Mouse (Mus musculus) adrenal gland (tissue): Measurements from ENCODE around the gene Capn9.

ENCODE experiments used
- intact Hi-C: fragments of 180-260 bp; cut with DNase I; formaldehyde crosslinking; loops from one replicate; pipeline ENCODE4 v1.15.1; 2025

Capn9 gene

DNA sequence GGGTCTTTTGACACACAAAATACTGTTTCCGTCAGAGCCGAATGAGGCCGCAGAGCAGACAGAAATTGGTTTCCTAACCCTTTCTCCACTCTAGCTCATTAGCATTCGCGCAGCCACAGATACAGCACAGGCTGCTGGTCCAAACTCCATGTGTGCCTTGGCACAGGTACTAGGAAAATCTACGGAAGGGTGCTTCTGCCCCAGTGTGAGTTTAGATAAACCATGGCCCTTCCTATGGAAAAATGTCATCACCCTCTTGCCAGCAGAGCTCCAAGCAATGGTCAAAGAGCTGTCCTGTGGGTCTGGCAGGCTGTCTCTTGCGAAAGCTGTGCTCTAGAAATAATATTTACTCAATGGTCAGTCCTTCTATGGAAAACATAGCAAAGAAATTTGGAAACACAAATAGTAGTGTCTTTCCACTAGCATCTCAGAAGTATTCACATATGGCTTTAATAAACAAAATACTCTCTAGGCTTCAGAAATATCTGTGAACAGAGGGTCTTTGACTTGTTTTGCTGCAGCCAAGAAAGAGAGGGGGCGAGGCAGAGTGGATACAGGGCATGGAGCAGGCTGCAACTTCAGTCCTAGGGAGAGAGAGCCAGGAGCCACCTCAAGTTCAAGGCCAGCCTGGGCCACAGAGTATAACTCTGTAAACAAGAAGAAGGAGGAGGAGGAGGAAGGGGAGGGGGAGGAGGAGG is 4.0 kb upstream of the Capn9 start:
- intact Hi-C loops, result loop anchor here (5.0 kb wide), 1 partner anchor 55 kb away; no protein-coding TSS in a partner anchor

DNA sequence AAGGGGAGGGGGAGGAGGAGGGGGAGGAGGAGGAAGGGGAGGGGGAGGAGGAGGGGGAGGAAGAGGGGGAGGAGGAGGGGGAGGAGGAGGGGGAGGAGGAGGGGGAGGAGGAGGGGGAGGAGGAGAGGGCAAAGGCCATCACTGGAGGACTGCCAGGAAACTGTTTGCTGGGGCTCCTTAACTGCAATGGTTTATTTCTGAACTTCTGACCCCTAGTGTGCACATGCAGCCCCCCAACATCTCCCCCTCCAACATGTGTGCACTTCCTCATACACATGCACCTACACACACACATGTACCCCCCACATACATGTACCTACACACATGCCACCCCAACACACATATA is 3.5 kb upstream of the Capn9 start:
- intact Hi-C loops, result loop anchor here (5.0 kb wide), 1 partner anchor 55 kb away; no protein-coding TSS in a partner anchor

DNA sequence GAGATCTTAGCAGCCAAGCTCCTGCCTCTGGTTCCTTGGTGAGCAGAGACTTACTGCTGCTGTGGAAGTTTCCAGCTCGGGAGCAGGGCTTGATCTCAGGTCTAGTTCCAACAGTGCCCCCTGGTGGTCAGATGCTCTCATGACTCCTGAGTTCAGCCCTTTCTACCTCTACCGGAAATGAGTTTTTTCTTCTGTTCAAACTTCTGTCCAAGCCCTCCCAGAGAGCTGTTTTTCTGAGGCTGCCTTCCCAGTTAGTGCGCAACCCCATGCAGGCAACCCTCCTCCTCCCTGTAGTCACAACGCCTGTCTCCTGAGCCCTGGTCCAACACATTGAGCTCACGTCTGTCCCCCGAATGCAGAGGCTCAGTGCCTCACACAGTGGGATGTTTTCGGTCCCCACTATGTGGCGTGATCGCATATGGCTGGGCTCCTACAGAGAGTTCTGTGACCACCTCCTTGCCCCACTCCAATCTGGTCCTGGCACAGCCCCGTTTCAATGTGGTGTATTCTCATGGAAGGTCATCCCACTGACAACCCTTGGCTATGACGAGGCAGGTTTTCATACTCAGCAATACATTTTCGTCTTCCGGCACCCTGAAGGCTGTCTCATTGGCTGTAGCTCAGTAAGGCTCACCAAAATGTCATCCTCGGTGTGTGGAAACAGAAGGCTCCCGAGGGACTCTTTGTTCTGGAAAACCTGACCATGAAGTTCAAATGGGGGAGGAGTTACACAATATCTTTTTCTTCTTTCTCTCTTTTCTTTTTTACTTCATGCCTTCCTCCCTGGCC is 2.2 kb upstream of the Capn9 start:
- intact Hi-C loops, result loop anchor here (5.0 kb wide), 1 partner anchor 56 kb away; no protein-coding TSS in a partner anchor

DNA sequence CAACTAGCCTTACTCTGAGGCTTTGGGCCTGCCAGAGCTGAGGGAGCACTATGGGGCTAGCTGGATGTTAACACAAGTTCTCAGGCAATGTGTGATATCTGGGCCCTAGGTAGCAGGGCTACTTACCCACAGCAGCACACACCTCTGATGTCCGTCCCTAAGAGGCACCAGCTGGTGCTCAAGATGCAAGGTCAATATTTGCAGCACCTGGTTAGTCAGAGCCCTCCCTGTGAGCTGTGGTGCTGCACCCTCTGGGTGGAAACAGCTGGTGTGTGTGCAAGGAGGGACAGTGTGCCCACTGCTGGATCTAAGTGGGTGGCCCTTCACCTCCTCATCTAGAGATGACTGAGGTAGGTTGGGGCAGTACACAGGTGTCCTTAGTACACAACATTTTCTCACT is 840 bp downstream of the Capn9 start:
- intact Hi-C loops, result no loop called here

DNA sequence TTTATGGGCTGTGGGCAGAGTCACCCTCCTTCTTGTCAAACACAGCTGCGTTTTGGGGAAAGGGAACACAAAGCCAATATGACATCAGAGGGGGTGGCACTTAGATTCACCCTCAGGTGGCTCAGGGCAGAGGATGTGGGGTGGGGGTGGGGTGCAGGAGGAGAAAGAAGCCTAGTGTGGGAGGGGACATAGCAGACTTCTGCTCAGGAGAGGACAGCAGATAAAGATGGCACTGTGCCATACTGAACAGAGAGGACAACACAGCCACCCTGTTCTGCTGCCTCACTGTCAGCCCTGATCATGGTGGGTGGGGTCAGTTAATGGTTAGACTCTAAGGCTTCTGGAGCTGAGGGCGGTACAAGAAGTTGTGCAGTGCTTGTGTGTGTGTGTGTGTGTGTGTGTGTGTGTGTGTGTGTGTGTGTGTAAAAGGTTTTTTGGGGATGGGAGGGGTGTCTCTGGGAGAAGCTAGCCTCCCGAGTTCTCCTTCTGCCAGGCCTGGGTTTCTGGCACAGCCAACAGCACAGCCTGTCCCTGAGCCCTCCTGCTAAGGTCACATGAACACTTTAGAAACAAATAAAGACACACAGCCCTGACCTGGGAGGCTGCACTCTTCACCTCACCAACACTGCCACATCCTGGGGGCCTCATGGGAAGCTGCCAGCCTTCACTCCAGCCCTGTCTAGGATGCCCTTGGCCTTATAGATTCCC is 10.0 kb downstream of the Capn9 start:
- intact Hi-C loops, result no loop called here

DNA sequence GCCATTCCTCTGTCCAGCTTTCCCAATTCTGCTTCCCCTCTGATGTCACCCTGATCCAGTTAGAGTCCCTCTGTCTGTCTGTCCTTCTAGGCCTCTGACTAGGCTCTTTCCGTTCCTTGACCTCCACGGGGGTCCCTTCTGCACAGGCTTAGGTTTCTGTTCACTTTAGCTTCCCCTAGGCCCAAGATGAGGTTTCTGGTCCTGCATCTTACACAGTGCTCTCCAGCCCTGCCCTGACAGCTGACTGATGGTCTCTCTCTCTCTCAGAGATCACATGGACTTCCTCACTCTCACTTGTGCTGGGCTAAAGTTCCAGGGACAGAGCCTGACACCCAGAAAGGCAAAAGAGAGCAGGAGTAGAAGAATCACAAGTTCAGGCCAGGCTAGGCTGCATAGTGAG is 10.6 kb downstream of the Capn9 start:
- intact Hi-C loops, result no loop called here

DNA sequence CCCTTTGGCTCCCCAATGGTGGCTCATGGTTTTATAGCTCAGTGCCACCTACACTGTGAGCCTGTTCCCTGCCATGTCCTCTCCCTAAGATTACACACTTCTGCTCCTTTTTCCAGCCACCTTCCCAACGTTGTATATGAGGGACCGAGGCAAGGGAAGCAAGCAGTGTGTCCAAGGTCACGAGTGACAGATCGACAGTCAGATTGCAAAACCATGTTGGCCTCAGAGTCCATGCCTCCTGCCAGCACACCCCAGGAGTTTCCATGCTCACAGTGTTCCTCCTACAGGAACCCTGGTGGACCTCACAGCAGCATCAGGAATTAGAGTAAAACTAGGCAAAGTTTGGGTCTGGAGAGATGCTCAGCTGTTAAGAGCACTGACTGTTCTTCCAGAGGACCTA is 13.5 kb downstream of the Capn9 start:
- intact Hi-C loops, result no loop called here

DNA sequence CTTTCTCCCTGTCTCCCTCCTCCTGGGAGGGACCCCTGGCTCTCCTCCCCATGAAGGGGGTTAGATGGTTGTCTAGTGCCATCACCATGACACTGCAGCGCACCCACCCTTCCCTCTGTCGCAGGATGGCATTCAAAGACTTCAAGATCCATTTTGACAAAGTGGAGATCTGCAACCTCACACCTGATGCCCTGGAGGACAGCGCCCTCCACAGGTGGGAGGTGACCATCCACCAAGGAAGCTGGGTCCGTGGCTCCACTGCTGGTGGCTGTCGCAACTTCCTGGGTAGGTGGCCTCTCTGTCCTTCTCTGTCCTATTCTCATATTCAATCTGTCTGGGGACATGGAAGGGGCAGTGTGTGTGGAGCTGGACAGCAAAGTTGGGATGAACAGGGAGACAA is 28.2 kb downstream of the Capn9 start:
- intact Hi-C loops, result no loop called here

DNA sequence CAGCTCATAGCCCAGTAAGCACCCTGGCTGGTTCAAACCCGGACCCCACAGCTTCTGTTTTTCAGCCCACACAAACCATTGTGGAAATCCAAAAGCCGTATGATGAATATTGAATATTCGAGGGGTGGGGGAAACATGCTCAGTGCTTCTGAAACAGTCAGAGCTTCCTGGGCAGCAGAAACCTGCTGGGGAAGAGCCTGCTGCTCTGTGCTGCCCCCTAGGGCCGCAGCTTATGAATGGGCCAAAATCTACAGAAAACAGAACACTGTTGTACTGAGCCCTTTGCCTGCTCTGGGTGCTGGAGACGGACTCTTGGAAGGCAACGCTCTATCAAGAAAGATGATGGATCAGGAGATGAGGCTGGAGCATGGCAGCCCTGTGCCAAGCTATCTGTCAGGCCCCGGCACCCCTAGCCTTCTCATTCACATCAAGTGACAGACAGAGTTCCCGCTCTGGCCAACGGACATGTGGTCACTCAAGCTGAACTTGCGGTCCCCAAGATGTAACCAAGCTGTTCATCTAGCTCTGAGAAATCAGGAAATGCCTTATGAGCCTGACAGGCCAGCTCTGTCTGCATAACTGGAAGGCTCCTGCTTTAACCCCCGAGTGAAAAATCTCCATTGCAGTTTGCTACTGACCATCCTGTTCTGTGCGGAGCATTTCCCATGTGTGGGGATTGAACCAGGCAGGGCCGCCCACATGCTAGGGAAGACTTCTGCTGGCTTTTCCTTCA is 32.5 kb downstream of the Capn9 start:
- intact Hi-C loops, result no loop called here

DNA sequence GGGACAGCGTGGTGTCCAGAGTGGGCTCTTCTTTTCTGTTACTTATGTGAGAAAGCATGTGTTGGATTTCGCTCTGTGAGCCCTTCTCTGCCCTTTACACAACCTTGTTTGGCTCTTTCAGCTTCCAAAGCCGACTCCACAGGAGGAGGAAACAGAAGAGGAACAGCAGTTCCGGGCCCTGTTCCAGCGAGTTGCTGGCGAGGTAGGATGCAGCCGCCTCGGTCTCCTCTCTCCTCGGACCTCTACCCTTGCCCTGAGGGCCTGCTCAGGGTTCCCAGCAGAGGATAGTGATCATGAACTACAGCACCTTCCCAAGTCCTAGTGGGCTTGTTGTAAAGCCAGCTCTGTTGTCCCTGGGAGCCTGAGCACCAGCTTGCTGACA is 33.1 kb downstream of the Capn9 start:
- intact Hi-C loops, result no loop called here

DNA sequence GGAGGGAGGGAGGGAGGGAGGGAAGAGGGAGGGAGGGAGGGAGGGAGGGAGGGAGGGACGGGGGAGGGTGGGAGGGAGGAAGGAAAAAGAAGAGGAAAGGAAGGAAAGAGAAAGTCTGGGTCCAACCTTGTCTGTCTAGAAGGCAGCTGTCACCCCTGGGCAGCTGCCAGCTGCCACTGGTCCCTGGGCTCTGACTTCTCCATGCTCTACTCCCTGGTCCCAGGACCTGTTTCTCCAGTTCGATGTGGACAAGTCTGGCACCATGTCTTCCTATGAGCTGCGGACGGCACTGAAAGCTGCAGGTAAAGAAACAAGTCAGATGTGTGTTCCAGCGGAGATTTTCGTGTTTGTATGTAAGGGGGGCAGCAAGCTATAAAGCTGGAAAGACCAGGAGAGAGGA is 38.4 kb downstream of the Capn9 start:
- intact Hi-C loops, result no loop called here

DNA sequence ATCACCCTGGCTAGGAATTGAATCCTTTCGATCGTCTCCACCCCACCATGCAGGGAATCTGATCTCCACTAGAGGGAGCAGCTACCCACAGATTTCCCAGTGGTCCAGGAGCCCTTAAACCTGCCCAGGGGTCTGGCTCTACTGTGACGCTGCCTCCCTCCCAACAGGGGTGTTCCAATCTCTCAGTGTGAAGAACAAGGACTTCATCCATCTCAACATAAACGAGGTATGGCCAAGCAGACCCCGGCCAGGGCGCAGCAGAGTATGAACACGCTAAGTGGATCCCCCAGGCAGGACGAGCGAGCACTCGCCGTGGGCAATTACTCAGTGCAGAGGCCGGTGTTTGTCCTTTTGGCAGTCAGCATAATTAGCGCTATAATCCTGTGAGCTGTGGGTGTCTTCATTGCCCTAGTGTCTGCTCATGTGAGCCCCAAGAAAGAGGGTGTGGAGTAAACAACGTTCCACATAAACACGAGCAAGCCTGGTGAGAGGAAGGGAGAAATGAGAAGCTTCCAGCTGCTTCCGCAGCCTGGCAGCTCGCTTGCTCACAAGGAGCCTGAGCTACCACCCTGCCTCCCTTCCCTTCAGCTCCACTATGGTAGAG is 41.5 kb downstream of the Capn9 start:
- intact Hi-C loops, result loop anchor here (1.0 kb wide), 1 partner anchor 60 kb away; no protein-coding TSS in a partner anchor

DNA sequence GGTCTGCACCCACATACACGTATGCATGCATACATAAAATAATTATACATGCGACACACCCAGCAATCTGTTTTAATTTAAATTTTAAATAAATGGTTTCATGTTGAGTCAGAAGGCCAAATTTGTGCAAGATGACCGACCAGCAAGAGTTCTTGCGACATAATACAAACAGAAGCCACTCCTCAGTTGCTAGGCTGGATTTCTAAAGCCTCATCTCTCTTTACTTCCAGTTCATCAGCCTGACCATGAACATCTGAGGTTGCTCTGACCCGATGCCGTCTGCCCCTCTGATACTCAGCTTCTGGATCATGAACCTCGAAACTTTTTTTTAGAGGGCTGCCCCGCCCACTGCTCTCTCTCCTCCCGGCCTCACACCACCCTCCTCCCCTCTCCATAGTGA is 42.3 kb downstream of the Capn9 start:
- intact Hi-C loops, result no loop called here

DNA sequence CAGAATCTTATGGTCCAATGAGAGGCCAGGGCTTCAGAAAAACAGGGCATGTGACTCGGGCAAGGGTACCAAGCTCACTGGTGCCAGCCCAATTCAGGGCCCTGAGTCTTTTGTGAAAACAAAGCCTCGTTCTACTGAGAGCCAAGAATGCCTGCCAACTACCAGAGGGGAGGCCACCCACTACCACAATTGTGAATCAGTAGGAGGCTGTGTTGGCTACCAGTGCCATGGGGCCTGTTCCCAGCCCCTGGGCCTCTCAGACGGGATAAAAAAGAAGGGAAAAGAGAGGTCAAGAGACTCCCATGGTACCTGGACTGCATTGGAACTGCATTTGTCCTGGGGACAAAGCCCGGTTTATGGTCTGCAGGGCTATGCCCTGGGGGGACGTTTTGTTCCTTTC is 45.3 kb downstream of the Capn9 start:
- intact Hi-C loops, result no loop called here

DNA sequence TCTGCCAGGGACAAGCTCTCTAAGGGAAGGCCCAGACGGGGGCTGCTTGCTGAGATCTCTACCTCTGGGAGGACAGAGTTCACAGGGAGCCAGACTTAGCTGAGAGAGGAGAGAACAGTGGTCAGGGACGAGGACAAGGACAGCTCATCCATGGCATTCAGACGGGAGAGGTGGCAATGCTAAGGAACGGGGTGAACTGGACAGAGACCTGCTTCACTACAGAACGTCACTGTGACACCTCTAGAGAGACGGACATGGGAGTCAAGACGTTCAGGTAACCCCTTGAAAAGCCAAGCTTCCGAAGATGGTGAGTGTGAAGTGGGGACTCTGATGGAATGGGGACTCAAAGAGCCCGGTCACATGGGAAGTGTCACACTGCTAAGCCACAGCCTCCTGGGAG is 50.3 kb downstream of the Capn9 start:
- intact Hi-C loops, result no loop called here

DNA sequence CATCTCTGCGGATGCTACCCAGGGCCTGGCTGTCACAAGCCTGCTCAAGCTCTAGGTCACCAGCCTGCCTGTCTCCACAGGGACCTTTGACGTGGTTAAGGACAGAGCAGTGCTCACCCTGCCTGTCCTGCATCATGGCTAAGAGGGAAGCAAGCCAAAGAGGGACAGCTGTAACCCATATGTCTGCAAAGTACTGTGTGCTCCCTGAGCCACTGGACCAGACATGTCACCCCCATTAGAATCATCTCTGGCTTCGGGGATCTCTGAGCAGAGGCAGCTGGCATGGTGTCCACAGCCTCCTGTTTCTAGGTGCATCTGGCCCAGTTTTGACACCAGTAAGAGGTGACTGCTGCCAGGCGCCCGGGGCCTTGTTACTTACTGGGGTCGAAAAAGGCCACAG is 54.6 kb downstream of the Capn9 start:
- intact Hi-C loops, result no loop called here

DNA sequence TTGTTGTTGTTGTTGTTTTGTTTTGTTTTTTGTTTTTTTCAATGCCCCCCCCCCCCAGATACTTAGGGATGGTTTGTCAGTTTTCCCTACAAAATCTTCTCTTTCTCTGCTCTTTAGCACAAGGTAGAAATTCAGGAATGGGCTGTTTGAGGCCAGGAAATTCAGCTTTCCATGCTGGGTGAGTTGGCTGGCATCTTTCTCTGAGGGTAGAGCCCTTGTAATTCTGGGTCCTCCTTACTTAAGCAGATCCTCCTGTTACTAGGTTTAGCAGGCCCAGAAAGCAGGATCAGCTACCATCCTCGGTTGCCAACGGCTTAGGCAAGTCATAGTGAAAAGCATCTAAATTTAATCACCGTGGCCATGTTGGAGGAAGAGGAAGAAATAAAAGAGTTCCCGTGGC is 55.0 kb downstream of the Capn9 start:
- intact Hi-C loops, result no loop called here

DNA sequence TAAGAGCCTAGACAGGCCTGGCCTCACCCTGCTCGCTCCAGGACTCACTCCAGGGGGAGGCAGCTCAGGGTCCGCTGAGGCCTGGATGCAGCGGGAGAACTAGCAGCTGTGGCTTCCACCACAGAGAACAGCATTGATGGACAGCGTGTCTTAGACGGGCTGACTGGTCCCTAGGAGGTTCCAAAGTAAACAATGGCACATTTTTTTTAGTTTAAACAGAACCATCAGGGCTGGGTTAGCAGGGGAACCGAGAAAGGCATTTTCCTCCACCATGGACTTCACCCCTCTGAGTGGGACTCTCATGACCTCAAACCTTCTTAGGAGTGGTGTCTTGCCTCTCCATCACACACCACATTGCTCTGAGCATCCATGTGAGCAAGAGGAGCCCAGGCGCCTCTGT is 56.1 kb downstream of the Capn9 start:
- intact Hi-C loops, result no loop called here

DNA sequence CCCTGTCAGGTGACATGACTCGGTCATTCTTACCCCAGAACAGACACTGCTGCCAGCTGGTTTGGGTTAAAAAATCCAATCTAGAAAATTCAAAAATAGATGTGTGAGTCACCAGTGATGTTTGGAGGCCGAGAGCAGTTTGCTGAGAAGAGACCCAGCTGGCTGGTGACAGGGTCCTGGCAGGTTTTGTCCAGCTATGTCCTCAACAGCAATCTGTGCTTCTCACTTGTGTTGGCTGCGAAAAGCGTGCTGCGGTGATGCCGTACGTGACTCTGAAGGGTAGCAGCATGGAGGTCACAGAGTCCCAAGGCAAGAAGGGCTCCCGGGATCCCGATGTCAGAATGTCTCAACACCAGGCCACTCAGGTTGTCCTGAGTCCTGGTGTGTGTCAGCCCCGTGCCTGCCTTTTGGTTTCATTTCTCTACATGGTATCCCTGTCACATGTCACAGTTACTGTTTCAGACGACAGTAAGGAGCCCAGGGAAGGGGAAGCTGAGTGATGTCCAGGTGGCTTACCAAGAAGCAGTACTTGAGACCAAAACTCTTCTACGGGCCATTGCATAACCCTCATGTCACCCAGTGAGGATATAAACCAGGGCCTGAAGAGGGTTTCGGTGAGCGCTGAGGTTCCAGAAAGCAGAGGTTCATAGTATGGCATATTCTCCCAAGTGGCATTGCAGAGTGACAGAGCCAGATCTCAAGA is 57.2 kb downstream of the Capn9 start:
- intact Hi-C loops, result no loop called here

DNA sequence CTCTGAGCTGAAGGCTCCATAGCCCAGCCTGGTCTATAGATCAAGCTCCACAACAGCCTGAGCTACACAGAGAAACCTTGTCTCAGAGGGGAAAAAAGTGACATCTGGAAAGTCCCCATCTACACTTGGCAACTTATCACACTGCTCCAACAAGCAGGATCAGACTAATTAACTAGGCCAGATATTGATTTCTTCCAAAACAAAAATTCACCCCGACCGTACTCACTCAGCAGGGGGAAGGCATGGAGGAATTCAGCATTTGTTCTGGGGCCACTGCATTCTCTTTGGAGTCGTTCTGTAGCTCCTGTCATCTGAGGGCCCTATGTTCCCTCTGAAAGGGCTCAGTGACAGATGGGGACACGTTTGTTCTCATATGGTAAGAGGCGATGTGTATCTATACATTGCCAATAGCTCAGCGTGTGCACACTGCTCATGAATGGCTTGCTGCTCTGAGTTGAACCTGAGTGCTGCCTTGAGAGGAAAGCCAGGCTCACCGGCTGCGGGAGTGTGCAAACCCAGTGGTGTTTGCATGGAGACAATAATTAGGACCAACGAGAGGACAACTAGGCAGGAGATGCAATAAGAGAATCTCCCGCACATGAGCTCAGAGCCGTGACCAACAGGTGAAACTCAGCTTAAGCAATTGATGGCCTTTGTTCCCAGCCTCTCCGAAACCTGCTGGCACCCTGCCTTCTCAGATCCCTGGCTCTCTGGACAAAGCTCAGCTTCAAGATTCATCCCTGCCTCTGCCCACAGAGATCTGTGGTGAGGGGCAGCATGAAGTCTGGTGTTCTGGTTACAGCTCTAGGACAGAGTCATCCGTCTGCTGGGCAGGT is 58.7 kb downstream of the Capn9 start:
- intact Hi-C loops, result no loop called here
